Mouse (Mus musculus) embryonic fibroblast, embryonic 13.5 days (primary cell): ENCODE measurements at regions not wholly inside any gene's neighbourhood (a gene's known extent, or its start where the extent isn't known, plus 50 kb on each side); places are given as distances from the start of the nearest gene placed in this dataset.

Experiments
- CTCF ChIP-seq: IDR thresholded peaks from 2 replicates; pipeline ENCODE4 v1.5.1; 2011; ENCODE audit warnings: mild to moderate bottlenecking, control low read depth, low read length, moderate library complexity, borderline replicate concordance; ENCODE audit not compliant: insufficient read depth
- POLR2A ChIP-seq: IDR thresholded peaks from 2 replicates; pipeline ENCODE4 v1.6.1; 2011; ENCODE audit warnings: low read depth, mild to moderate bottlenecking, control low read depth, low read length, moderate library complexity

DNA sequence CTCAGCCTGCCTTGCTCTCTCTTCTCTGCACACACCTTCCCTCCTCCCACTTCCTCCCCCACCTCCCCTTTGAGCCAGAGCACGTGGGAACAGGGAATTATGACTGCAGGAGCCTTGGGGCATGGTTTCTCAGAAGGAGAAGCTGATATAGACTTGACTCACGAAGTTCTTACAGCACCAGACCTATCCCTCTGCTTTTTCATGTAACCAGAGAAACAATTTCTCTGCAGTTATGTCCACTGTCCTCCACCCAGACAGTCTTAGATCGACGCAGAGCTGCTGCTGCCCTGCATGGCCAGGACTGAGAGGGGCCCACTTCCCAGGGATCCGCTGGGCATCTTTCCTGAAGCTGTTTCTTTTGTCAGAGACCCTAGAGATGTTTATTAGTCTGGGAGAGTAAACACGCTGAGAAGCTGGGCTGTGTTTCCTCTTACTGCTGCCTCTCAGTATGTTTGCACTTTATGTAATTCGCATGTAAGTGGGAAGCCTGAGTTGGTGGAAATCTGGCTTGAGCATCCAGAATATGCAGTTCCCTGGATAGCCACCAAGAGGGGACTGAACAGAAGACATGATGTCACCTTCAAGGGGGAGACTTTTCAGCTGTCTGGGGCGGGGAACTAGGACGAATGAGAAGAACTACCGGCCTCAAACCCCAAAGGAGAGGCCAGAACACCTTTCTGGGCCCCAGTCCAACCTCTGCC, 55.1 kb upstream of the Calm2 start:
- TF ChIP-seq POLR2A: no peak
- no peak for TF ChIP-seq CTCF
